Mouse (Mus musculus) forebrain, embryonic 16.5 days (tissue): Measurements from ENCODE around the gene Crct1. TPM values are rescaled to one million over a fixed set of nuclear protein-coding genes. Genes with fewer than 3 reads are reported as not detected.

ENCODE experiments used
- ATAC-seq: fragments of 200-750 bp; cut with Nextera tagmentation; 2 replicates; pipeline ENCODE4 v1.8.0; 2017; ENCODE audit warnings: mild to moderate bottlenecking, moderate library complexity
- H3K27ac ChIP-seq: fragments of 300-500 bp; sonication (generic); 2 replicates; pipeline ENCODE4 v1.5.1; 2014; ENCODE audit warnings: low read length, control low read depth
- H3K27me3 ChIP-seq: fragments of 300-500 bp; sonication (generic); replicated peaks from 2 replicates; pipeline ENCODE4 v1.6.1; 2014; ENCODE audit warnings: low read length; ENCODE audit not compliant: control insufficient read depth, insufficient read depth
- H3K36me3 ChIP-seq: fragments of 300-500 bp; sonication (generic); 2 replicates; pipeline ENCODE4 v1.6.1; 2014; ENCODE audit not compliant: control insufficient read depth, insufficient read depth
- H3K4me1 ChIP-seq: fragments of 300-500 bp; sonication (generic); replicated peaks from 2 replicates; pipeline ENCODE4 v1.6.1; 2014; ENCODE audit warnings: low read length; ENCODE audit not compliant: control insufficient read depth, insufficient read depth
- H3K4me2 ChIP-seq: fragments of 300-500 bp; sonication (generic); 2 replicates; pipeline ENCODE4 v1.6.1; 2014; ENCODE audit warnings: mild to moderate bottlenecking, low read length, control low read depth
- H3K4me3 ChIP-seq: fragments of 300-500 bp; sonication (generic); replicated peaks from 2 replicates; pipeline ENCODE4 v1.5.1; 2014; ENCODE audit warnings: mild to moderate bottlenecking, low read length, control low read depth
- H3K9ac ChIP-seq: fragments of 300-500 bp; sonication (generic); replicated peaks from 2 replicates; pipeline ENCODE4 v1.6.1; 2014; ENCODE audit warnings: low read depth, low read length, control low read depth
- H3K9me3 ChIP-seq: fragments of 300-500 bp; sonication (generic); 2 replicates; pipeline ENCODE4 v1.6.1; 2016; ENCODE audit warnings: low read length; ENCODE audit not compliant: control insufficient read depth
- WGBS: fragments of 180-500 bp; shearing (Covaris S2); extraction: QIAGEN DNeasy Blood & Tissue Kit; methylation state at CpG from one replicate; pipeline ENCODE4 v1.1.7; 2014; 5-methylcytosine and 5-hydroxymethylcytosine counted together
- polyA plus RNA-seq: library from polyadenylated mRNA; unstranded; fragments of >200 nt; fragmentation: Nextera tagmentation; extraction: Ambion mirVana; gene quantifications from 2 replicates; pipeline ENCODE4 v1.2.1, GENCODE M21; 2015

The Crct1 gene
- not detected in 2 replicates for polyA plus RNA-seq

DNA sequence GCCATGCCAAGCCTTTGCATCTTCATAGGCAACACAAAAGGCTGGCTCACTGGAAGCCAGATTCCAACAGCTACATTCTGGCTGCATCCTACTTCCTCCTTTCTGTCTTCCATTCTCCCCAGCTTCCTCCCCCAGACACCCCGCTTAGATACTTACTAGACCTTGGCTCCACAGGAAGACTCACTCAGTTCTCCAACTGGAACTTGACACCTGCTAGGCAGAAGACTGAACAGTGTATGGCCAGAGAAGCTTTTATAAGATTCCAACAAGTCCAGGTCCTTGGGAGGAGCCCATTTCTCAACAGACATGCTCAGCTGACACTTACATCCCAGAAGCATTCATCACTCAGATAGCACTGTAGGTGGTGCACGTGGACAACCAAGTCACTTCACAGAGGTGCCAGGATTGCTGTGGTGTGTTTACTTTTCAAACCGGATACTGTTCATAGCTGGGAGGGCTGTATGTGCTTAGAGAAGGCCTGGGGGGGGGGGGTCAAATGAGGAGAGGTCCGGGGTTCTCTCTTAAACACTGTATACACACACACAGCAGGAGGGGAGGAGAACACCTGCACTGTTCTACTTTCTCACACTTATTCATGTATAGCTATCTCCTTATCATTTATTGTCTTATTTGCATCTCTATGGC is at the start of gene Crct1:
Gene Crct1 (minus strand): TSS at position 228 of the 645 bp plus-strand sequence.
- no peaks in the 10 kb centered on the region for H3K36me3 ChIP-seq
- peak within 1 kb of the TSS; percentile 45 for H3K4me3 ChIP-seq
- ATAC-seq: no peak
- no peak within 1 kb of the TSS for H3K27ac ChIP-seq
- H3K4me2 ChIP-seq: peak within 1 kb of the TSS; percentile 56
- 57% methylated on average over 4 of the region's 4 CpGs for WGBS
- no peaks in the 10 kb centered on the region for H3K27me3 ChIP-seq
- H3K9ac ChIP-seq: peak within 1 kb of the TSS; percentile 49
- H3K9me3 ChIP-seq: no peaks in the 10 kb centered on the region
- H3K4me1 ChIP-seq: no peaks in the 10 kb centered on the region

DNA sequence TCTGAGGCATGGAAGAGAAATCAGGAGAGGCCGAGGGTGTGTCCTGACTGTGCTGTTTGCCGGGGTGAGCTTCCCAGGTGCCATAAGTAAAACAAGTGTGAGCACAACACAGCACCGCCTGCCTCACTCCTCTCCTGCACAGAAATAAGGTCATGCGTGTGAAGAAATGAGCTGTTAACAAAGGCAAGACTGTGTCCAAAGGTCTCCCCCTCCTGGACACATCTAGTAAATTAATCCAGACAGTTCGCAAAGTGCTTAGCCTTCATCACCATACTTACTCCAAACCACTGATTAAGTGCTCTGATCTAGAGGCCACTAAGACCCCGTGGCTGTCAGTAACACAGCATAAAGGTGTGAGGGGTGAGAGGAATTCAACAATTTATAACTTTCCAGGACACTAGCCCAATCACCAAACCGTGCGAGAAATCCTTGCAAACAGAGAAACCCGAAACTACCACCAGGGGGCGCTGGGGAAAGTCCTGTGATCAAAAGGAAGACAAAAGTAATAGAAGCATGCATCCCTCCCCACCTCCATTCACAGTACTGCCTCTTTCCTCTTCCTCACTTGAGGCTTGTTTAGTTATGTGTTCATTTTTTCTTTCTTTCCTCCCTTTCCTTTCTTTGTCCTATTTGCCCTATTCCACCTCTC is 37.5 kb upstream of the Crct1 start:
- Histone ChIP-seq H3K9me3 (no peaks in the 10 kb centered on the region), H3K9ac (no peak overlapping the region), H3K27ac (no peak overlapping the region), H3K4me1 (no peaks in the 10 kb centered on the region), H3K4me3 (no peak overlapping the region), H3K27me3 (no peaks in the 10 kb centered on the region), H3K36me3 (no peaks in the 10 kb centered on the region), H3K4me2 (no peak overlapping the region)
- 59% methylated on average over 10 of the region's 10 CpGs for WGBS
- ATAC-seq: no peak

DNA sequence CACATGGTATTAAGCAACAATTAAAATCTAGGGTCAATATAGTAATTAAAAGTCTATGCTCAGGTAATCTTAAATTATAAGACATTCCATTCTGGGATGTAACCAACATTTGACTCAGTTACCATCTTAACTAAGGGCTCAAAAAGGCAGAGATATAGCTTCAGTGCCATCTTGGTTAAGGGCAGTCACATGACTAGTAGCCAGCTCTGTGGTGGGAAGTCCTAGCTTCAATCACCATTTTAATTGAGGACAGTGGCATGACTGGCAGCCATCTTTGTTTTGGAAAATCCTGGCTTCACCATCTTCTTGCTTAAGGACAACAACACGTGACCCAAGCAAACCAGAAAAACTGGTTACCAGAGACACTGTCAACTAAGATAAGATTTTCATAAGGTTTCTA is 34.7 kb upstream of the Crct1 start:
- 93% methylated on average over 1 of the region's 1 CpGs for WGBS
- no peak for ATAC-seq

DNA sequence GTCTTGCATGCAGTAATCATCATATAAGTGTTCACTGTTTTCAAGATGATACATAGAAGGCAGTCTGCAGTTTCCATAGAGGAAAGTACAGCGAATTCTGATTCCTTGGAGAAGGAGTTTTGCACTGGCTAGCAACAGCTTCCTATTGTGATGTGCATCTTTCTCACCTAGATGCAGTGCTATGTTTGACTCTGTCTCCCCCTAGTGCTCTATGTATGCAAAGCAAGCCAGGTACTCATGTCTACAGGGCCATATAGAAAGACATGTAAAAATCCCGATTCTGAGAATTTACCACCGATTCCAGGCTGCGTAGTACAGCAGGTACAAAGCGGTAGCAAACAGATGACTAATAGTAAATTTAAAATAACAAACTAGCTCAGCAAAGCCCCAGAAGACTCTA is 16.0 kb upstream of the Crct1 start:
- Histone ChIP-seq H3K4me1 (no peaks in the 10 kb centered on the region), H3K9ac (no peak overlapping the region), H3K27ac (no peak overlapping the region), H3K36me3 (no peaks in the 10 kb centered on the region), H3K9me3 (no peaks in the 10 kb centered on the region), H3K4me3 (no peak overlapping the region), H3K27me3 (no peaks in the 10 kb centered on the region), H3K4me2 (no peak overlapping the region)
- WGBS: 49% methylated on average over 5 of the region's 5 CpGs
- peak; percentile 95 for ATAC-seq

More for the DNA sequence above, 34.7 kb upstream of the Crct1 start:
- Histone ChIP-seq H3K4me1 (no peaks in the 10 kb centered on the region), H3K4me3 (no peak overlapping the region), H3K9ac (no peak overlapping the region), H3K36me3 (no peaks in the 10 kb centered on the region), H3K27me3 (no peaks in the 10 kb centered on the region), H3K4me2 (no peak overlapping the region), H3K27ac (no peak overlapping the region), H3K9me3 (no peaks in the 10 kb centered on the region)

DNA sequence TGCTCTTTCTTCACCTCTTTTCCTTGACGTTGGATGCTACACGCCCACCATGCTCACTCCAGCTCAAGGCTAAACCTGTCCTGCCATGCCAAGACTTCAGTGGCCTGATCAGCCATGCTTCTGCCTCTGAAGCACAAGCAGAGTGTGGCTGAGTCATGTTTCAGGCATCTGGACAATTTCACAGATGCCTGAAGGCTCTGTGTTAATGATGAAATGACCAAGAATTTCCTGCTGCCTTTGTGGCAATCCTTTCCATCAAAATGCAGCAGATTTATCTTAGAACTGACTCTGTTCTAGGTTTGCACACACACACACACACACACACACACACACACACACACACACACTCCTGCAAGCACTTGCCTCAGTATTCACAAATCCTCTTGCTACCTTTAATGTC is 10.0 kb upstream of the Crct1 start:
- no peak for ATAC-seq
- WGBS: 89% methylated on average over 2 of the region's 2 CpGs
- Histone ChIP-seq H3K9me3 (no peaks in the 10 kb centered on the region), H3K4me1 (no peaks in the 10 kb centered on the region), H3K27ac (no peak overlapping the region), H3K4me3 (no peak overlapping the region), H3K36me3 (no peaks in the 10 kb centered on the region), H3K27me3 (no peaks in the 10 kb centered on the region), H3K4me2 (no peak overlapping the region), H3K9ac (no peak overlapping the region)

DNA sequence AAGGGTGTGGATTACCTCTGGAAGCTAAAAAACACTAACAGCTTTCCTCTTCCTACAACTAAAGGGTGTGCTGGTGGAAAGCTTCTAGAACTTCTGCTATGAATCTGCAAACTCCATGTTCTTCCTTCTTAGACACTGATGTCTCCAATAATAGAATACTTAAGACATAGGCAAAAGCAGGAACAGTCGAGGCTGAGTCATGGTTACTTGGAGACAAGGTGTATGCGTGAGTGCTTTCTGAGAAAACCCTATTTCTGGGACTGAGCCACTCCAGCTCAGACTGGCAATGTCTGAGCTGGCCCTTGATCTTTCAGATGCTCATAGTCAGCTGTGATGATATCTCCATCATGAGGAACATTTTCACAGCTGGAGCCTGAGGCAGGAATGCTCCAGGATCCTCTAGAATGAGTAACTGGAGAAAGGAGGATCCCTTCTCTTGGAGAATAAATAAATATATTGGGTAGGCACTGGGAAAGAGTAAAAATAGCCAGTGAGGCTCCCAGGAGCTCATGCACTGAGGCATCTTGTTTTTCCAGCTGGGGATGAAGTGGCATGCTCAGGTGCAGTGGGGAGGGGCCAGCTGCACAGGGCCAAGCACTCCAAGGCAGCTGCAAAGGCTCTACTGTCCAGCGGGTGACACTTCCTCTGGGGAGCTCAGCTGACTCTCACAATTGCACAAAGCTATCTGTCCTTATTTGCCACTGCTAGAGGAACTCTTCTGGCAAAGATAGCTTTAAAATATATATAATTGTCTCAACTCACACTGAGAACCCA is 8.1 kb upstream of the Crct1 start:
- Histone ChIP-seq H3K27me3 (no peaks in the 10 kb centered on the region), H3K36me3 (no peaks in the 10 kb centered on the region), H3K4me2 (no peak overlapping the region), H3K4me3 (no peak overlapping the region), H3K9me3 (no peaks in the 10 kb centered on the region), H3K27ac (no peak overlapping the region), H3K9ac (no peak overlapping the region), H3K4me1 (no peaks in the 10 kb centered on the region)
- WGBS: 87% methylated on average over 3 of the region's 3 CpGs
- ATAC-seq: no peak

DNA sequence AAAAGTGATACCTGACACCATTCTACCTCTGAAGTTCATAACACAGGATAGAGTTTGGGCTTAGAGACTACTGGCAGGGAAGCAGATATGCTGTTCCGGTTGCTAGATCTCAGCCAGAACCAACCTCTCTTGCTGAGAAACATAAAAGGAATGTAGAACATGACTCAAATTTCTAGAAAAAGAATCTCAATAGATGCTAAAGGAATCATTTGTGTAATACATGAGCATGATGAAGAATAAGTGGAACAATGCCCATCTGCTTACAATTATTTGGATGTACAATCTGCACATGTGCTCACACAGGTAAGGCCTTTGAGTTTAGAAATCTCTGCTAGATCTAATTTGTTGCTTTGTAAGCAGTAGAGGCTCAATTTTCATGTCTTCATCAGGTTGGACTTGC is 5.7 kb upstream of the Crct1 start:
- Histone ChIP-seq H3K4me3 (no peak overlapping the region), H3K27ac (no peak overlapping the region), H3K27me3 (no peaks in the 10 kb centered on the region), H3K36me3 (no peaks in the 10 kb centered on the region), H3K4me2 (no peak overlapping the region), H3K9ac (no peak overlapping the region), H3K9me3 (no peaks in the 10 kb centered on the region), H3K4me1 (no peaks in the 10 kb centered on the region)
- ATAC-seq: no peak
- WGBS: 91% methylated on average over 1 of the region's 1 CpGs

DNA sequence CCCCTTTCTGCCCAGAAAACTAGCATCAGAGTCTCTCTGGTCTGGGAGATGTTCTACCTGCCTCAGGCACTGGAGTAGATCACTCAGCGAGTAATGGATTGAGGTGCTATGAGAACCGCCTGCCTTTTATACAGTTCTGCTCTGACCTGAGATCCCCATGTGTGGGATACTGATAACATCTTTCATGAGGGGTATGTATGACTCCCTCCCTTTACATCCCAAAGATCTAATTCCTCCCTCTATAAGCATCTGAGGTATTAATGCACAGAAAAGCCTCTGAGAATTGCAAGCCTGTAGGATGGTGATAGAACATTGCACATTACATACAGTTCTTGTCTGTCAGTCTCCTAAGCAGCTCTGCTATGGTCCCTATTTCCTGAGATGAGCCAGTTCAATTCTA is 3.5 kb upstream of the Crct1 start, which contains the start of gene Lce1m:
Gene Lce1m (minus strand): TSS at position 101 of the 400 bp plus-strand sequence.
- ATAC-seq: no peak

DNA sequence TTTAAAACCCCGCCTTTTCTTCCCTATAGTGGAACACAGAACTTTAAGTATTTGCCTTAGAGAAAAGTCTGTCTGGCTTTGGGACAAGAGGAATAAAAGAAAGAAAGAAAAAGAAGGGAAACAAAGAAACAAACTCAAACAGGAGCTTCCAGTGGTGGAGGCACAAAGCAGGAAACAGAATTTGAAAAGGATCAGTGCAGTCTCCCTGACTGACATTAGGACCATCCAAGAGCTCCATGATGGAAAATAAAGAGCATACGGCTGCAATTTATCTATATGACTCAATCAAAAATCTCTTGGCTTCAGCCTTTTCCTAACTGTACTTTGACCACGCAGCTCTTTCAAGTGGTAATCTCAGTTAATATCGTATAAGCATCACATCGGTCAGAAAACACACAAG is 616 bp downstream of the Crct1 start:
- no peaks in the 10 kb centered on the region for H3K4me1 ChIP-seq
- 14% methylated on average over 5 of the region's 5 CpGs for WGBS
- peak overlapping the region; percentile 49; the same call in 1 of the 2 replicates for H3K9ac ChIP-seq
- H3K9me3 ChIP-seq: no peaks in the 10 kb centered on the region
- H3K27me3 ChIP-seq: no peaks in the 10 kb centered on the region
- peak overlapping the region; percentile 45 for H3K4me3 ChIP-seq
- peak; percentile 32; the same call in 1 of the 2 replicates for ATAC-seq
- no peak overlapping the region for H3K27ac ChIP-seq
- H3K4me2 ChIP-seq: peak overlapping the region; percentile 56
- H3K36me3 ChIP-seq: no peaks in the 10 kb centered on the region

More for the DNA sequence above, 3.5 kb upstream of the Crct1 start, which contains the start of gene Lce1m:
- Histone ChIP-seq H3K27ac (no peak within 1 kb of the TSS), H3K4me1 (no peaks in the 10 kb centered on the region), H3K9ac (no peak within 1 kb of the TSS), H3K9me3 (no peaks in the 10 kb centered on the region), H3K36me3 (no peaks in the 10 kb centered on the region), H3K4me3 (no peak within 1 kb of the TSS), H3K4me2 (no peak within 1 kb of the TSS), H3K27me3 (no peaks in the 10 kb centered on the region)
- 95% methylated on average over 2 of the region's 2 CpGs for WGBS
